Mouse (Mus musculus) heart, postnatal 10 days (tissue): ENCODE data around the gene Glcci1. TPM values are rescaled to one million over a fixed set of nuclear protein-coding genes. Genes with fewer than 3 reads are reported as not detected.

Experiments used
- DNase-seq, 2 experiments: peaks; one replicate each; pipeline ENCODE4 v3.0.0; 2021
- intact Hi-C: fragments of 180-260 bp; cut with DNase I; formaldehyde crosslinking; loops from one replicate; pipeline ENCODE4 v1.15.1; 2025
- total RNA-seq, 2 experiments: library from RNA; stranded (reverse); gene quantifications; 2 replicates each; pipeline ENCODE4 v1.2.3; 2021

Glcci1 gene
- total RNA-seq, 2 experiments from 2014 or later: 12.5 to 17.6 TPM

DNA sequence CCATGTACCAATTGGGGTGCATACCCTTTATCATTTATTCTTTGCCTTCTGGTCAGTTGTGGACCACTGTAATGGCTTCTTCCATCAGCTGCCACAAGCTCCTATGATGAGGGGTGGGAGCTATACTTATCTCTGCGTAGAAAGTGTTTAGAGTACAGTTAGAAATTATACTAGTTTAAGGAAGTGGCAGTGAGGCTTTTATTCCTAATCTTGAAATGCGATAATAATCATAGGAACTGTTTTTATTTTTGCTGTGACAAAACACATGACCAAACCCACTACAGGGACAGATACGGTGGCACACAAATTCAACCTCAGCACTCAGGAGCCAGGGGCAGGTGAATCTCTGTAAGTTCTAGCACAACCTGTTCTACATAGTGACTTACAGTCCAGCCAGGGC is 17.2 kb upstream of the Glcci1 start:
- no peak for DNase-seq
- intact Hi-C loops: no loop called here

GRCm38 (mm10) chr6:8495109-8495826 is 14.1 kb upstream of the Glcci1 start:
- intact Hi-C loops: no loop called here
- no peak for DNase-seq

DNA sequence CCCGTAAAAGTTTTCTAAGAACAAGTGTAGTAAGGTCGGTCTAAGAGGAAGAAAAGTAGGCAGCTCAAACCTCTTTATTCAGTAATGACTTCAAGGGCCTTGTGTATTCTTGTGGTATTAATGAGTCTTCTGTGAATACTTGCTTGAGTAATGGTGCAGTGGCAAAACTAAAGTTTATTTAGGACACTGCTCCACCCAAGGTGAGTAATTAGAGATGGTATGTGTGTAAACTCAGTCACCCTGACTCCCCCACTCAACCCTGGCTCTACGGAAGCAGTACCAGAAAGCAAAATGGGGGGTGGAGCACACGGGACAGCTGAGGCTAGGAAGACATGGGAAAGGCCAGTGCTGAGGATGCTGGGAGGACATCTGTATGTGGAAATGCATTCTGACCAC is 13.6 kb upstream of the Glcci1 start:
- intact Hi-C loops: no loop called here
- DNase-seq: no peak

DNA sequence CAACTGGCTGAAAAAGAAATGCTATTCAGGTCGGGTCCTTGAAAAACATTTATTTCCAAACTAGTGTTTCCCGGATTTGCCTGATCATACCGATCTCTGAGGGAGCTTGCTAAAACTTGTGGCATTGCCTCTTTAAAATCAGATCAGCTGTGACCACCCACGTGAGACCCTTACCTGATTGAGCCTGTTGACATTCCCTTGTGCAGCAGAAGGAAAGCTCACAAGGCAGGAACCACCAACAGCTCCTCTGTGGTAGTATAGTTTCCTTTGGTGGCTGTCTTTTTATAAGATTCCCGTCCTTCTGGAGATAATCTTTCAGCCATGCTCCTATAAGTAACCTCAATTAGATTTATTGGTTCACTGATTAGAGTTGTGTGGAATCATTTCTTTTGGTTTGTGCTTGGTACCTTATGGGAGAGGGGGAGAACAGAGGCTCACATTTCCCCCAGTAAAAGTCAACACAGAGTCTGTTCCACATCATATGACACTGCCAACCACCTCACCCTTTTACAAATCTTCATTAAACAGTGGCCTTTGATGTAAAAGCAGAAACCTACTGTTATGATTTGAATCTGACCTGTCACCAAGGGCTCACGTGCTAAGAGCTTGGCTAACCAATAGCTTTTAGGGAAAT is 12.0 kb upstream of the Glcci1 start:
- no peak for DNase-seq
- intact Hi-C loops: no loop called here

GRCm38 (mm10) chr6:8497868-8498257 is 11.5 kb upstream of the Glcci1 start:
- no peak for DNase-seq
- intact Hi-C loops: no loop called here

DNA sequence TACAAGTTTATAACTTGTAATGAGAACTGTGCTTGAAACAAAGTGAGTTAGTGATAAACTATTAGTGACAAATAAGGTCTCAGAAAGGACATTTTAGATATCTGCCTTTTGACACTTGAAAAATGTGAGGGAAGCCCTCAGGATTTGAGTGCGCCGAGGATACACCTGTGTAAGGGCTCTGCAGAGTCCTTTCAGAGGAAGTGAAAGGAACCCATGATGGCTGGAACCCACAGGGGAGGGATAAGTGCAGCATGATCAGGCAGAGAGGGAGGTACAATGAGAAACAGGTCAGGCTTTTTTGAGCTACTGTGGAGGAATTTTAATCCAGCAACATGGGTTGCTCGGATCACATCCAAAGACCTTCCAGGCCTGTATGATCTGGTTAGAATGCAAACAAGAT is 10.4 kb upstream of the Glcci1 start:
- intact Hi-C loops: no loop called here
- DNase-seq: no peak

- DNase-seq: no peak
- intact Hi-C loops: no loop called here
Observed at GRCm38 (mm10) chr6:8503953-8504352, 5.4 kb upstream of the Glcci1 start.

- no peak for DNase-seq
- intact Hi-C loops: loop anchor here (5.0 kb wide), 1 partner anchor 227 kb away; no protein-coding TSS in a partner anchor
Observed at GRCm38 (mm10) chr6:8504521-8505228, 4.7 kb upstream of the Glcci1 start.

- no peak for DNase-seq
- intact Hi-C loops: loop anchor here (5.0 kb wide), 1 partner anchor 229 kb away; no protein-coding TSS in a partner anchor
Observed at GRCm38 (mm10) chr6:8506631-8507030, 2.8 kb upstream of the Glcci1 start.

GRCm38 (mm10) chr6:8508883-8509536 is 390 bp upstream of the Glcci1 start:
- intact Hi-C loops: loop anchor here (5.0 kb wide), 1 partner anchor 232 kb away; no protein-coding TSS in a partner anchor
- DNase-seq: peak; percentile 99

DNA sequence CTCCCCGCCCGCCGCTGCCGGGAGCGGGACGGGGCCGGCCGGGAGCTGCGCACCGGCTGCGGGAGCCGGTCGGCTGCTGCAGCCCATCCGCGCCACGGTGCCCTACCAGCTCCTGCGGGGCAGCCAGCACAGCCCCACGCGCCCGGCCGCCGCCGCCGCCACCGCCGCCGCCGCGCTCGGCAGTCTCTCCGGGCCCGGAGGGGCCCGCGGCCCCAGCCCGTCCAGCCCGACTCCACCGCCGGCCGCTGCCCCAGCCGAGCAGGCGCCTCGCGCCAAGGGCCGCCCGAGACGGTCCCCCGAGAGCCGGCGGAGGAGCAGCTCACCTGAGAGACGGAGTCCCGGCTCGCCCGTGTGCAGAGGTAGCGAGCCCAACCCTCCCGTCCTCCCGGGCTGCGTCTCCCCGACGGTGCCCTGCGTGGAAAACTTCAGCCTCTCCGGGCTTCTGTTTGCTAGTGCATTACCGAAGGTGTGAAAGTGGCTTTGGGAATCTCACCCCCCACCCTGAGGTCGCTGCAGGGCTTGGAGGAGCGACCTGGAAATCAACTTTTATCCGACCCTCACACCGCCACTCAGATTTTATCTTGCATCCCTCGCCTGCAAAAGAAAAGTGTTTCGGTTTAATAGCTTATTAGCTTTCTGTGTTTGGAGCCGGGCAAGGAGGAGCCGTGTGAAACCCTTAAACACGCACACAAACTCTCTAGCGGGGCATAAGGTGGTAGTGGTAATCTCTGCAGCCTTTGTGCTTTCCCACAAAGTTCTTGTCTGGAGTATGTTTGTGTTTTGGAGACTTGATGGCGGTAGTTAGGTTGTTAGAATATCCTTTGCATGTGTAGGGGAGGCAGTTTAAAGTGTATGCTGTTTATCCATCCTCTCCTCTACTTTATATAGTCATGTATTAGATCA is 812 bp downstream of the Glcci1 start:
- peak; percentile 51 to 54 for DNase-seq
- intact Hi-C loops: loop anchor here (5.0 to 10.0 kb wide), 2 partner anchors 233 to 665 kb away; partner anchors contain the start of gene C1galt1

DNA sequence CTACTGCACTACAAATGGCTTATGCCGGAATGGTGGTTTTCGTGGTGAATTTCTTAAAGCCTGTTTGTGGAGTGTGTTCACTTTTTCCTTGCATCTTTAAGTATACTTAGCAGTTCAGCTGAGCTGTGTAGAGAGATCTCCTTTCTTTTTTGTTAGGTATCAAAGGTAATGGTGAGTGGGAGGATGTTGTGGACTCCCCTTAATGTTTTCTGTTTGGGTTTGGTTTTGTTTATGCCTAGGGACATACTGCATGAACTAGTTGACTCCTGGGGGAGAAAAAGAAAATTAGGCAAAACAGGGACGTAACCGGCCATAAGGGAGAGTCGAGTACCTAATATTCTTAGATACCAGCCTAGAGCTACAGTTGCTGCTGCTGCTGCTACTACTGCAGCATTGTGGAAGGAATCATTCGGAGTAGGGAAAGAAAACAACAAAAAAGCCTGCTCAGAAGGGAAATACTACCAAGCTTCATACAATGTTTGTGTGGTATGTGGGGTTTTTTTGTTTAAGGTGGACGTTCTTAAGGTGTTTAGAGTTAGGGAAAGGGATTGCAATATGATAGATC is 1.5 kb downstream of the Glcci1 start:
- intact Hi-C loops: loop anchor here (10.0 kb wide), 1 partner anchor 666 kb away; the partner anchor contains the start of gene C1galt1
- DNase-seq: peak in 1 of 2 experiments; percentile 10

- intact Hi-C loops: loop anchor here (10.0 kb wide), 1 partner anchor 667 kb away; the partner anchor contains the start of gene C1galt1
- DNase-seq: peak in 1 of 2 experiments; percentile 8
Observed at GRCm38 (mm10) chr6:8511447-8511846, 2.0 kb downstream of the Glcci1 start.

DNA sequence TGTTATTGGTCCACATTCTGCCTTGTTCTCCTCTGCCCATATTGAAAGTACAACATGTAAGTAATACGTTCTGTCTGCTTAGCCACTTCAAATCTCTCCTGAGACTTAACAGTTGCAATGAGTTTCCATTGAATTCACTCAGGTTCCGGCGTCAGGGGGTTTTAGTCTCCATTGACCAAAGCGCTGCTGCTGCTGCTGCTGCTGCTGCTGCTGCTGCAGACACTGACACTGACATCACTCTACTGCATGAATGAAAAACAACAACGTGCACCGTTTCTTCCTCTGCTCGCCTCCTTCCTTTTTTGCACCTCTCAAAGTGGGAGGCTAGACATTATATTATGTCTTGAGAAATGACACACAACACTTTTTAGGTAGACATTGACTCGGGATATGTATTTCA is 3.0 kb downstream of the Glcci1 start:
- no peak for DNase-seq
- intact Hi-C loops: loop anchor here (2.0 to 10.0 kb wide), 2 partner anchors 220 to 668 kb away; partner anchors contain the start of gene C1galt1

- intact Hi-C loops: loop anchor here (10.0 kb wide), 1 partner anchor 675 kb away; the partner anchor contains the start of gene C1galt1
- no peak for DNase-seq
Observed at GRCm38 (mm10) chr6:8519687-8520086, 10.3 kb downstream of the Glcci1 start.

- DNase-seq: no peak
- intact Hi-C loops: no loop called here
Observed at GRCm38 (mm10) chr6:8521231-8521630, 11.8 kb downstream of the Glcci1 start.

- intact Hi-C loops: no loop called here
- DNase-seq: no peak
Observed at GRCm38 (mm10) chr6:8524717-8525116, 15.3 kb downstream of the Glcci1 start.

- no peak for DNase-seq
- intact Hi-C loops: no loop called here
Observed at GRCm38 (mm10) chr6:8531104-8531894, 21.9 kb downstream of the Glcci1 start.
